Mouse (Mus musculus) liver, embryonic 14.5 days (tissue): ENCODE data around the gene Bhlhe40. TPM values are rescaled to one million over a fixed set of nuclear protein-coding genes. Genes with fewer than 3 reads are reported as not detected.
A peak's percentile ranks its signal among the peaks of the same experiment; 100 is the strongest.

ENCODE experiments used
- ATAC-seq: fragments of 200-750 bp; cut with Nextera tagmentation; 2 replicates; pipeline ENCODE4 v1.8.0; 2017; ENCODE audit warnings: moderate number of reproducible peaks, mild to moderate bottlenecking, moderate library complexity; ENCODE audit not compliant: insufficient read depth
- DNase-seq, 3 experiments: peaks; one replicate each; pipeline ENCODE4 v3.0.0-alpha.2; 2012 to 2013; ENCODE audit warnings: low read depth in 3 of 3, low spot score in 3 of 3
- H3K27ac ChIP-seq: fragments of 300-500 bp; sonication (generic); 2 replicates; pipeline ENCODE4 v1.5.1; 2014; ENCODE audit warnings: moderate library complexity, mild to moderate bottlenecking, control low read depth, inconsistent platforms
- H3K27me3 ChIP-seq: fragments of 300-500 bp; sonication (generic); 2 replicates; pipeline ENCODE4 v1.6.1; 2014; ENCODE audit warnings: mild to moderate bottlenecking, low read length, moderate library complexity; ENCODE audit not compliant: control insufficient read depth, insufficient read depth
- H3K36me3 ChIP-seq: fragments of 300-500 bp; sonication (generic); replicated peaks from 2 replicates; pipeline ENCODE4 v1.6.1; 2014; ENCODE audit warnings: low read depth; ENCODE audit not compliant: control insufficient read depth, insufficient read depth
- H3K4me1 ChIP-seq, 2 experiments: fragments of 200-500 bp in 1 of 2; fragments of 300-500 bp in 1 of 2; sonication (generic) in 1 of 2; replicated peaks; 2 replicates each; pipeline ENCODE4 v1.6.1; 2012 to 2014; ENCODE audit warnings: antibody characterized with exemption in 1 of 2, inconsistent platforms in 1 of 2, low read length in 1 of 2; ENCODE audit not compliant: control insufficient read depth in 2 of 2, insufficient read depth in 2 of 2
- H3K4me2 ChIP-seq: fragments of 300-500 bp; sonication (generic); 2 replicates; pipeline ENCODE4 v1.6.1; 2014; ENCODE audit warnings: low read depth, mild to moderate bottlenecking, control low read depth, moderate library complexity
- H3K4me3 ChIP-seq, 2 experiments: fragments of 200-500 bp in 1 of 2; fragments of 300-500 bp in 1 of 2; sonication (generic) in 1 of 2; 2 replicates each; pipeline ENCODE4 v1.5.1; 2012 to 2014; ENCODE audit warnings: low read depth in 2 of 2, low read length in 2 of 2, mild to moderate bottlenecking in 2 of 2, control low read depth in 1 of 2, inconsistent platforms in 1 of 2, moderate library complexity in 1 of 2; ENCODE audit not compliant: insufficient read depth in 1 of 2
- H3K9ac ChIP-seq: fragments of 300-500 bp; sonication (generic); replicated peaks from 2 replicates; pipeline ENCODE4 v1.6.1; 2014; ENCODE audit warnings: mild to moderate bottlenecking, control low read depth, moderate library complexity
- H3K9me3 ChIP-seq: fragments of 300-500 bp; sonication (generic); 2 replicates; pipeline ENCODE4 v1.6.1; 2016; ENCODE audit warnings: low read length, mixed read lengths; ENCODE audit not compliant: control insufficient read depth
- CTCF ChIP-seq: IDR thresholded peaks from 2 replicates; pipeline ENCODE4 v1.5.1; 2016; ENCODE audit warnings: antibody characterized with exemption, low read depth, control low read depth
- EP300 ChIP-seq: IDR thresholded peaks from 2 replicates; pipeline ENCODE4 v1.6.1; 2016; ENCODE audit warnings: antibody characterized with exemption, low read depth
- WGBS: fragments of 180-500 bp; shearing (Covaris S2); extraction: QIAGEN DNeasy Blood & Tissue Kit; methylation state at CpG from one replicate; pipeline ENCODE4 v1.1.7; 2014; ENCODE audit not compliant: insufficient replicate concordance; 5-methylcytosine and 5-hydroxymethylcytosine counted together
- polyA plus RNA-seq, 2 experiments: library from polyadenylated mRNA; depleted of rRNA in 1 of 2; stranded (reverse) in 1 of 2; unstranded in 1 of 2; fragments of >200 nt; fragmentation: Nextera tagmentation in 1 of 2; extraction: Ambion mirVana in 1 of 2; gene quantifications; 2 replicates each; pipeline versions ENCODE4 v1.2.1 to v1.2.3; 2012 to 2014

Gene Bhlhe40
- polyA plus RNA-seq, 2 experiments, result 2.3 to 5.3 TPM

DNA sequence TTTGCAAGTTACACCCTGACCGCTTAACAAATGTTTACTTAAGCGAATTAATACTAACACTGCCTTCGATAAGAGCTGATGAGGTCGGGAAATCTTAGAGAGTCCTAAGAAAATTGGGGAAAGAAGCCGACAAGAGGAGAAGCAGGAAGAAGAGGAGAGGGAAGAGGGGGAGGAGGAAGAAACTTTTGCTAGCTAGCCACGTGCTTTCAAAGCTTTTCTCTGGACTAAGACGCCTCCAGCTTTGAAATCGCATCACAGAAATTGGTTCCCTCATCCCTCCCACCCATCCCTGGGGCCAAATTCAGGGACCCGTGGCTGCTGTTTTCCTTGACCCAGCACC is 48.7 kb downstream of the Bhlhe40 start:
- Histone ChIP-seq H3K4me1 (peaks cover 2 to 18% of the 10 kb centered on the region in 2 experiments; a peak in 2 of 4 replicates), H3K36me3 (no peaks in the 10 kb centered on the region), H3K4me2 (no peak overlapping the region; the same call in 1 of the 2 replicates), H3K9ac (no peak overlapping the region), H3K9me3 (no peaks in the 10 kb centered on the region), H3K27ac (no peak overlapping the region), H3K4me3 (no peak overlapping the region), H3K27me3 (peaks cover 9% of the 10 kb centered on the region)
- ATAC-seq, result no peak
- TF ChIP-seq EP300, result no peak
- TF ChIP-seq CTCF, result no peak
- no peak for DNase-seq
- WGBS, result 14% methylated on average over 9 of the region's 9 CpGs

DNA sequence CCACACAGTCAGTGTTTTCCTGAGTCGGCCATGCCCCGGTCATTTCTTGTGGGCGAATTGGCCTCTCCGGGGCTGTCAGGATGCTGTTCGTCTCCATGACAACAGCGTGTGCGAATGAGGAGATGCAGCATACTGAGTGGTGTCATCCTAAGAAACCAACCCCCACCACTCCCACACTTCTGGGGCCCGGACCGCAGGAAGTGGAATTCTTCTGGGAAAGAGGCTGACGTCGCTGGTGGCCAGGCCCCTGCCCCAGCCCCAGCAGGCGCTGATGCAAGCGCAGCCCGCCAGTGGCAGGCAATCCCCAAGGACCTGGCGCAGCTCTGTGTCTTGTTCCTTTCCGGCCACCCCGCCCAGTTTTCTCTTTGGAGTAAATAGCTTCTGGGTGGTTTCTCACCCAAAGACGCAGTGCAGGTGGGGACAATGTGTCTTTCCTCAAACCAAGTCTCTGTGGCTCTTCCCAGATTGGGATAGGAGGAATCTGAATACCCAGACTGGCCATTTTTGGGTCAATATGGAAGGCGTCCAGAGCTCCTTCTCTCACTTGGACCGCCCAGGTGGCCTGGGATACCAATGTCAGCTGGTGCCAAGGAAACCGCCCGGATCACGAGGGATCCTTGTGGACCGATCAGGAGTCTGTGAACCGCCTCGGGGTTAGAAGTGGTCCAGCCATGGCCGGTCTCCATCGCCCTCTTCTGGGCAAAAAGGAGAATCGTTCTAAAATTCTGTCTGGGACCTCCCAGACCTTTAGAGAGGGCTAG is 49.2 kb downstream of the Bhlhe40 start:
- Histone ChIP-seq H3K36me3 (no peaks in the 10 kb centered on the region), H3K4me2 (peak overlapping the region; percentile 52), H3K4me1 (peaks cover under 1 to 13% of the 10 kb centered on the region in 2 experiments; a peak in 2 of 4 replicates), H3K9me3 (no peaks in the 10 kb centered on the region), H3K4me3 (peak overlapping the region; percentile 18 to 21; a peak in 2 of 4 replicates), H3K27ac (no peak overlapping the region), H3K27me3 (peaks cover 9% of the 10 kb centered on the region), H3K9ac (no peak overlapping the region)
- TF ChIP-seq EP300 (no peak), CTCF (peak; percentile 75)
- 3% methylated on average over 29 of the region's 29 CpGs for WGBS
- ATAC-seq, result peak; percentile 65
- no peak for DNase-seq

DNA sequence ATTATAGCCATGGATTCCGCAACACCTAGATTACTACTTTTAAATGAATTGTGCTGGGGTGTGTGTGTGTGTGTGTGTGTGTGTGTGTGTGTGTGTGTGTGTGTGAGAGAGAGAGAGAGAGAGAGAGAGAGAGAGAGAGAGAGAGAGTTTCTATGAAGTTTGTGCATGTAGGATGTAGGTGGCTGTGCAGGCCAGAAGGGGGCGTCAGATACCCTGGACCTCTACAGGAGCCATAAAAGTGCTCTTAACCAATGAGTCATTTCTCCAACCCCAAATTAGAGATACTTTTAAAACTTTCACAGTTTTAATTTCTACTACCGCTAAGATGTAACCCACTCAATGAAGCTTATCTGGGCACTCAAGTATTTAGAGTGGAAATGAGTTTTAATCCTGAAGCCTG is 50.2 kb downstream of the Bhlhe40 start:
- Histone ChIP-seq H3K4me2 (no peak overlapping the region), H3K9ac (no peak overlapping the region), H3K4me1 (peaks cover 0 to 6% of the 10 kb centered on the region in 2 experiments; a peak in 2 of 4 replicates), H3K9me3 (no peaks in the 10 kb centered on the region), H3K4me3 (no peak overlapping the region), H3K27me3 (peaks cover 9% of the 10 kb centered on the region), H3K36me3 (no peaks in the 10 kb centered on the region), H3K27ac (no peak overlapping the region)
- TF ChIP-seq EP300 (no peak), CTCF (peak; percentile 27; the same call in 1 of the 2 replicates)
- DNase-seq, result no peak
- ATAC-seq, result no peak
- WGBS, result 54% methylated on average over 3 of the region's 3 CpGs

DNA sequence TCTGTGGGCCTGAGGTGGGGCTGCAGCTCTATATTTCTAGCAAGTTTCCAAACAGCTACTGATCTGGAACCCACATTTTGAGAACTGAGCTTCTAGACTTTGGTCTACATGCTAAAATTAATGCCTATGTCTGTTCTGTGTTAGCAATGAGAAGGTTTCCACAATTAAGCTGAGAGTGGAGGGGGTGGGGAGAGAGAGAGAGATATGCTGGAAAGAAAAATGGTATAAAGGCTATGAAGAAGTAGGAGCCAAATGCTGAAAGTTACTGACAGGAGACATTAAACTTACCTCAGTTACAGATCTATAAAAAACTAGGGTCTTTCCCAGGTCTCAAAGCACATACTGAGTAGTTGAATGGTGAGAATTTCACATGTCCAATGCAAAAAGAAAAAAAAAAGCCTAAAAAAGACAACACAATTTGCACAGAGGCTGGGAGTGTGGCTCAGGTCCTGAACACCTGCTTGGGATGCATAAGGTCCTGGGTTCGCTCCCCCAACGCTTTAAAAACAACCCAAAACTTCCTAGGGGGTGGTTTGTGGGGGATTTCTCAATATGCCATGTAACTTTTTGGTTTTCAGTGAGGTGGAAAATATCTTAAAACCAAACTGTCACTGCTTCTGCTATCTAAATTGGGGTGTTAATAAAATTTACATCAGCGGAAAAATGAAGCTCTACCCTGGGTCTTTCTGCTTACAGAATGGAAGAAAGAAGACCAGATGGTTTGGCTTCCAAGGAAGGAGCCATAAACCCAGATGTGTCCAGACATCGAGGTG is 50.9 kb downstream of the Bhlhe40 start:
- peaks cover 9% of the 10 kb centered on the region for H3K27me3 ChIP-seq
- WGBS, result 37% methylated on average over 4 of the region's 4 CpGs
- no peak overlapping the region for H3K4me2 ChIP-seq
- no peak overlapping the region for H3K9ac ChIP-seq
- H3K36me3 ChIP-seq, result no peaks in the 10 kb centered on the region
- no peaks in the 10 kb centered on the region for H3K9me3 ChIP-seq
- no peak for TF ChIP-seq EP300
- TF ChIP-seq CTCF, result no peak
- peaks cover 0 to 6% of the 10 kb centered on the region in 2 experiments; a peak in 2 of 4 replicates for H3K4me1 ChIP-seq
- no peak overlapping the region for H3K4me3 ChIP-seq
- DNase-seq (no peak), ATAC-seq (no peak)
- H3K27ac ChIP-seq, result no peak overlapping the region

DNA sequence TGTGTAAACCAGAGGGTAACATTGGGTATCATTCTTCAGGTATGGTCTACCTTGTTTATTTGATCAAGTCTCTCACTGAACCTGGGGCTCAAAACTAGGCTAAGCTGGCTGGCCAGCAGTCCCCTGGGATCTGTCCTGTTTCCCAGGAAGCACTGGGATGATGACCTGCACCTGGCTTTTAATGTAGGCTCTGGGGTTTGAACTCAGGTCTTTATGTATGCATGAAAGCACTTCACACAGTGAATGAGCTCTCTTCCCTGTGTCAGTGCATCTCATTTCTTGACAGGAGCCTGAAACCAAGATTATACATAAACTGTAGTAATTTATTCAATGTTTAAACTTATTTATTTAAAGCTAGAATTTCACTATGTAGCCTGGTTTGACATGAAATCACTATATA is 51.7 kb downstream of the Bhlhe40 start:
- ATAC-seq, result no peak
- Histone ChIP-seq H3K27ac (no peak overlapping the region), H3K4me1 (peaks cover 0 to 6% of the 10 kb centered on the region in 2 experiments; a peak in 2 of 4 replicates), H3K4me3 (no peak overlapping the region), H3K36me3 (no peaks in the 10 kb centered on the region), H3K9me3 (no peaks in the 10 kb centered on the region), H3K9ac (no peak overlapping the region), H3K27me3 (peaks cover 9% of the 10 kb centered on the region), H3K4me2 (no peak overlapping the region)
- no peak for DNase-seq
- TF ChIP-seq CTCF, result no peak
- TF ChIP-seq EP300, result no peak
